Mouse (Mus musculus): ENCODE measurements around the gene Acap3.

The Acap3 gene

DNA sequence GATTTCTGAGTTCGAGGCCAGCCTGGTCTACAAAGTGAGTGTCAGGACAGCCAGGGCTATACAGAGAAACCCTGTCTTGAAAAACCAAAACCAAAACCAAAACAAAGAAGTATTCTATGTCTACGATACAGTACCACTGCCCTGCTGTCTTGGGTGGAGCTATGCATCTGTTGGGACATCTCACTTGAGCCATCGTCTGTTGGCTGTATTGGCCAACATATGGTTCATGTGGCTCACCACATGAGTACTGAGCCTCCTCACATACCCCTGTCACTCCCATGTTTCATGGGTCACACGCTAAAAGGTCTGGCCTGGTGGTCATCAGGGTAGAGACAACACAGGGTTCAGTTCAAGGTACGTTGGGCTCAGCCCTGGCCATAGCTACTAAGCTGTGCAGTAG lies 5.3 kb upstream of the Acap3 start:
- no peak for DNase-seq (ENCODE audit: low spot score)

DNA sequence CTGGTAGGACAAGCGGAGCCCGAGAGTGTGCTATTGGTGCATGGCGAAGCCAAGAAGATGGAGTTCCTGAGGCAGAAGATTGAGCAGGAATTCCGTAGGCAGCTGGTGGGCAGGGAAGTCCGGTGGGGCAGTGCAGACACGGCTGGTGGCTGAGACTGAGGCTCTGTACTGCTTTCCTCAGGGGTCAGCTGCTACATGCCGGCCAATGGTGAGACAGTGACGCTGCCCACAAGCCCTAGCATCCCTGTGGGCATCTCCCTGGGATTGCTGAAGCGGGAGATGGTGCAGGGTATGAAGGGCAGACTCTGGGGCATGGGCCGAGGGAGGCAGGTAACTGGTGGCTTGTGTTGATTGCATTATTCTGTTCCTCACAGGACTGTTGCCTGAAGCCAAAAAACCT lies 3.9 kb upstream of the Acap3 start:
- no peak for DNase-seq (ENCODE audit: low spot score)

DNA sequence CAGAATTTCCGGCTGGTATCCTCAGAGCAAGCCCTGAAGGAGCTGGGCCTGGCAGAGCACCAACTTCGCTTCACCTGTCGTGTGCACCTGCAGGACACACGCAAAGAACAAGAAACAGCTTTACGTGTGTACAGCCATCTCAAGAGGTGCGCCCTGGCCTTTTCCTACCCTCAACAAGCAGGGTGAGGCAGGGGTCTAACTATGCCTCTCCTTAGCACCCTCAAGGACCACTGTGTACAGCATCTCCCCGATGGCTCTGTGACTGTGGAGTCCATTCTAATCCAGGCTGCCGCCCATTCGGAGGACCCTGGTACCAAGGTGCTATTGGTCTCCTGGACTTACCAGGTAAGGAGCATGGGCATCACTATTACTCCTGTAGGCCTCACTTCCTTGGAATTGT lies 3.4 kb upstream of the Acap3 start:
- no peak for DNase-seq (ENCODE audit: low spot score)

DNA sequence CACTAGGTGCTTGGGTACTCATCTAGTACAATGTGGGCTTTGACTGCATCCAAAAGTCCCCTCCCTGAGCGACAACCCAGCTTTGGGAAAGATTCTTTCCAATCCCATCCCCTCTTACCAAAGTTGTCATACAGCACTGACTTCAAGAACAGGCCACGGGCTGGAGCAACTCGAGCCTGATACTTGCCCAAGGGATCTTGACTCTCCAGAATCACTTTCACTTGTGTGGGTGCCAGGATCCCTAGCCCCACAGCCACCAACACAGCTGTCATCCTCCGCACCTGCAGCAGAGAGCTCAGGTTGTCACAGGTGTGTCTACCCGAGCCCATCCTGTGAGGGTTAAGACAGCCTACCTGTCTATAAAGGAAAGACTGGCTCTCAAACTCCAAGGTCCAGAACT lies 2.3 kb upstream of the Acap3 start:
- no peak for DNase-seq (ENCODE audit: low spot score)

DNA sequence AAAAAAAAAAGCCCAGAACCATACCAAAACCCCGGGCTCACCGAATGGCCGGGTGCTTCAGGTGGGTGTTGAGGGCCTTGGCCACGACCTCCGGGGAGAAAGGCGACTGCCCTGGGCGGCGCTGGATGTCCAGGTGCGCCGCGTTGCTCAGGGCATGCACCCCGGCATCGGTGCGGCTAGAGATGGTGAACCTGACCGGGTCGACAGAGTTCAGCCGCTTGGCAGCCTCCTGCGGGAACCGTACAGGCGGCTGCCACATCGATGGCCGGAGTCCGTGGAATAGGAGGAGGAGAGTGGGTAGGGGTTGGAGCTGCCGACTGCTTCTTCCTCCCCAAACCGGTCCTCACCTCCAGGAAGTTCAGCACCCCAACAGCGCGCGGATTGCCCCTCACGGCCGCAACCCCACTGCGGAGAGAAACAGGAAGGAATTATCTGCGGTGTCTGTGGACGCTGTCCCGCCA lies 581 bp upstream of the Acap3 start:
- DNase-seq (ENCODE audit: low spot score) = no peak

DNA sequence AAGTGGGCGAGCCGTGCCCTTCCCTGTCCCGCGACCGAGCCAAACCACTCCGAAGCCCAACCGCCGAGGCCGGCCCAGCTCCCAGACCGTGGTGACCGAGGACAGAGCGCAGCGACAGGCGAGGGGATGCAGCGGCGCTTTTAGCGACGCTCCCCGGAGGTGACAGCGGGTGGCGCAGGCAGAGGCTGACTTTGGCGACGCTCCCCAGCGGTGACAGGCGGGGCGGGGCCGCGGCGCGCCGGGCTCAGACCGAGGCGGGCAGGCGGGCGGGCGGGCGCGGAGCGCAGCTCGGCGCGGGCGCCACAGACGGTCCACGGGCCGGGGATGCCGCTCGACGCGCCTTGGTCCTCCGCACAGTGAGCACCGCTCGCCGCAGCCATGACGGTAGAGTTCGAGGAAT lies 395 bp downstream of the Acap3 start:
- peak; percentile 85 for DNase-seq (ENCODE audit: low spot score)

DNA sequence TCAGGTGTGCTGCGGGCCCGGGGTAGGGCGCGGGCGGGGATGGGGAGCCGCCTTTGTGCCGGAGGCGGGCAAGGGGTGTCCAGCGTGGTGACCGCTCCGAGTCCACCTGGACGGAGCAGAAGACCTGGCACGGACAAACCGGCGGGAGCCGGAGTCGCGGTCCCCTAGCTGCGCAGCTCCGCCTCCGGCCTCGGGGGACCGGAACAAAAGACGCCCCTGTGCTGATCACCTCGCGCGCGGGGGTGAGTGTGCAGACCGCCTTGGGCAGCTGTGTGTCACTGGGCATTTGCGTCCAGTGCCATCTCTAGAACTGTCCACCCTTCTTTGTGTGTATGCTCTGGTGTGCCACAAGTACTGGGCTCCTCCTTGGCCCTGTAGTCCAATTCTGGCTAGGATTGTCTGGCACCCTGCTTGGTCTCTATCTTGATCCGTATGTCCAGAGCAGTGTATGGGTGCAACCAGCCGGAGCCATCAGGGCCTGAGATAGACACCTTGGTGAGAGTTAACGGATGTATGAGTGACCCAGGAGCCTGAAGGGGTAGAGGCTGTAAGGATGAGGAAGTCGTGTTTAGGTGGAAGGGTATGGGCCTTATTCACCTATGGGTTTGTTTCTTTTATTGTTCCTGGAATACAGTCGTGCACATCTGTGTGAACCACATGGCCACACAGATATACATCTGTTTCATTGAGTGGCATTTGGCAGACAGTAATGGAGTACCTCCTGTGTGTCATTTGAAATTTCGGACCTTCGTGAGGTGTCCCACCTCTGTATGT lies 1.0 kb downstream of the Acap3 start:
- peak; percentile 41 for DNase-seq (ENCODE audit: low spot score)

DNA sequence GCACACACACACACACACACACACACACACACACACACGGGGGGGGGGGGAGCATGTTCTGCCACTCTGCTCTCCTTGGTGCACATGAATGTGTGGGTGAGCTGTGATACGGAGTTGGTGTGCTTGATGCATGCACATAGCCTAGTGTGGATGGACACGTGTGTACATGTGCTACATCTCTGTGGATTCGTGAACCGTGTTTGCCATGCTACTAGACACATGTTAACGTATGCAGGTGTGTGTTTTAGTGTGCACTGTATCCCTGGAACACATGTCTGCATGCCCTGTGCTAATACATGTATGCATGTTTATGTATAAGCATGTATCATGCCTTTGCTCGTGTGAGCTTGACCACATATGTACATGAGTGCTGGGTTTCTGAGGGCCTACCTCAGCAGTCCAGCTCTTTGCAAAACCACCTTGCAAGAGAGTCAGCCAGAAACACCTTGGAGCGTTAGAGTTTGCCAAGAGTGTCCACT lies 1.6 kb downstream of the Acap3 start:
- no peak for DNase-seq (ENCODE audit: low spot score)

DNA sequence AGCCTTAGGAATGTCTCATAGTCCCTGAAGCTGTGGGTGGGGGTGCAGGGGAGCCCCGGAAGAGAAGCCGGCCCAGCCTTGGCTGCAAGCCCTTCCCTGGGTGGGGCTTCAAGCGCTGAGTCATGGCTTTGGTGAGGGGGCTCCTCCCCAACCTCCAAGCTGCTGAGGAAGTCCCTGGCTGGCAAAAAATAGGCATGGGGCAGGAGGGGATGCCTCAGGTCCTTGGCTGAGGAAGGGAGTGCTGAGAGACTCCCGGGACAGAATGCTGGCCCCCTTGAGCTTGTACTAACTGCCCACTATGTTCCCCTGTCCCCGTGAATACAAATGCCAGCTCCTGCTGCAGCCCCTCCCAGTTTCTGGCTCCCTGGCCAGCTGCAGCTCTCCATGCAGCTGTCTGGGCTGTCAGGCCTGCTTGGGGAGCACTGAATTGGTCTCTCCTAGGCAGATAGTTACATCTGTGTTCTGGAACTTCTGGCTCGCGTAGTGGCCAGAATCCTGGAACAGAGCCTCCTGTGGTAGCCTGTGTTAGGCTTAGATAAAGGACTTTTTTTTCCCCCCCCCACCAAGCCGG lies 2.8 kb downstream of the Acap3 start:
- no peak for DNase-seq (ENCODE audit: low spot score)

DNA sequence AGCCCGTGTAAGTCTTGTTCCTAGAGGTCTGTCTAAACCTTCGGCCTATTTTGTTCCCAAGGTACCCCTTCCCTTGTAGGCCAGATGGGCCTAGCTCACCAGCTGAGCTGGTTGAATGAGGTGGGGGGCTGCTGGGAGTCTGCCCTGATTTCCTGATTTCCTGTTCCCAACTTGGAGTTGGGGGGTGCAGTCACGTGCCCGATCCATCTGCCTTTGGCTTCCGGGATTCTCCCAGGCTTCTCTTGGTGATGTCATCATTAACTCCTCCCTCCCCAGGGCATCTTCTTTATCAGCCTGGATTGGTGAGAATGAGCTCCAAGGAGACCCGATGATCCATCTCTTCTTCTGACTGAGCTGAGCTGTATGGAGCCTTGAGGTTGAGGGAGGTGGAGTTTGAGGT lies 3.6 kb downstream of the Acap3 start:
- DNase-seq (ENCODE audit: low spot score) = peak; percentile 31

DNA sequence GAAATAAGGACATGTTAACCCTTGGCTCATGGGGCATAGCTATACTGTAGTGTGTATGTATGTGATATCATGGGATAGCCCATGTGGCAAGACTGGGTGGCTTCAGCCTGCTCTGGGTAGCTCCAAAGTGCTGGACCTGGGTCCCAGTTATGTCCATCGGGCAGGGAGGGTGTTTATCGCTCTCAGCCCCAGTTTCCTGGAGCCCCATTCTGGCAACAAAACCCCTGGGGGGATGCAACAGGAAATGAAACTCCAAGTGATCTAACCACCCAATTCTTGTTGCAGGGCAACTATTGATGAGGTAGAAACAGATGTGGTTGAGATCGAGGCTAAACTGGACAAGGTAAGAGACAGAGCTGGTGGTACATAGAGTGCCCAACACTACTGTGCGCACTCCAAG lies 4.2 kb downstream of the Acap3 start:
- no peak for DNase-seq (ENCODE audit: low spot score)

DNA sequence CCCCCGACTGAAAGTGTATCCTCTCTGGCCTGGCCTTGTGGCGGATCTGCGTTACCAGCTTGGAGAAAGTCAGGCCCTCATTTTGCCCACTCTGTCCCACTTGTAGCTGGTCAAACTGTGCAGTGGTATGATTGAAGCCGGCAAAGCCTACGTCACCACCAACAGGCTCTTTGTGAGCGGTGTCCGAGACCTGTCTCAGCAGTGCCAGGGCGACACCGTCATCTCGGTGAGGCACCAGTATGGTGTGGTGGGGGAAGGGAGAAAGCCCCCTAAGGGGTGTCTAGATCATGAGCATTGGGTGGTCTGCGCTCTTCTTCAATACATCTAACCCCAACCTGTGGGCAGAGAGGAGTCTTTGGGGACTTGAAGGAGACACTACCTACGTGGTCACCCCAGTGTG lies 4.8 kb downstream of the Acap3 start:
- DNase-seq (ENCODE audit: low spot score) = peak; percentile 3

DNA sequence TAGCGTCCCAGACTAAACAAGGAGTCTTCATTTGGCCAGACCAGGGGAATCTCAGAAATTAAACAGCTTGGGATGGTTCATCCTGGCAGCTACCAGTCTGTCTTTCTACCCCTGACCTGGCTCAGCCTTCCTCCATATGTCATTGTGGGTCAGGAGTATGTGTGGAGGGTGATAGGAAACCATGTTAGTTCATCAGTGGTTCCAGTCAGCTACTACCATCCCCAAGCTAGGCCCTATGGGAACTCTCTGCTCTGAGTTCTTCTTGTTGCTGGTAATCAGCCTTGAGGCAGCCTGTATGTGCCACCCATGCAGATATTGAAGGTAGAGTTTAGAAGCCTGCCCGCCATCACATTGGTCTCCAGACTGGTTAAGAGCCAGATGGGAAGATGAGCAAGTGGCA lies 6.7 kb downstream of the Acap3 start:
- DNase-seq (ENCODE audit: low spot score) = no peak

DNA sequence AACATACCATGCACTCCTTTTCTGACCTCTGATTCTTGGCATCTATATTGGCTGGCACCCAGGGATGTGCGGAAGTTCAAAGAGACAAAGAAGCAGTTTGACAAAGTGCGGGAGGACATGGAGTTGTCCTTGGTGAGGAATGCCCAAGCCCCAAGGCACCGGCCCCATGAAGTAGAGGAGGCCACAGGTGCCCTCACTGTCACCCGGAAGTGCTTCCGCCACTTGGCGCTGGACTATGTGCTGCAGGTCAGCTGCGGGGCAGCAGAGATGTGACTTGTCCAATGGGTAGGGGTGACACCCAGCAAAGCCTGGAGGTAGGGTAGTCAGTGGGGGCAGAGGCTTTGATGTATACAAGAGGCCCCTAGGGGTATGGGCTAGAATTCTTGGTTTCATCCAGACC lies 7.7 kb downstream of the Acap3 start:
- DNase-seq (ENCODE audit: low spot score) = peak; percentile 5

DNA sequence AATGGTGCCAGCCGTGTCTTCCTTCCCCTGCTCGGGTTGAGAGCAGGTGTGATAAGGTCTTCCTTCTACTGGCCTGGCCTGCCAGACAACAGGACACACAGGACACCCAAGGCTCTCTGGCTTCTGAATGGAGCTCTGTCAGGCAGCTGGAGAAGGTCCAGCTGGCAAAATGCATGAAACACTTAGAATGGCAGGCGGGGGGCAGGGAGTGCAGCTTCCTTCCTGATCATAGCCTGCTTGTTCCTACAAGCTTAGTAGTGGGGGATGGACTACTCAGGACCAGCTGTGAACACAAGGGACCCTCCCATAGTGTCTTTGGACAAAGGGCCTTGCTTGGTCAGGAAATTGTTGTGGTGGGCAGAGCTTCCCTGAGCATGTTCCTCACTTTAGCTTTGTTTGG lies 9.6 kb downstream of the Acap3 start:
- DNase-seq (ENCODE audit: low spot score) = peak; percentile 12

DNA sequence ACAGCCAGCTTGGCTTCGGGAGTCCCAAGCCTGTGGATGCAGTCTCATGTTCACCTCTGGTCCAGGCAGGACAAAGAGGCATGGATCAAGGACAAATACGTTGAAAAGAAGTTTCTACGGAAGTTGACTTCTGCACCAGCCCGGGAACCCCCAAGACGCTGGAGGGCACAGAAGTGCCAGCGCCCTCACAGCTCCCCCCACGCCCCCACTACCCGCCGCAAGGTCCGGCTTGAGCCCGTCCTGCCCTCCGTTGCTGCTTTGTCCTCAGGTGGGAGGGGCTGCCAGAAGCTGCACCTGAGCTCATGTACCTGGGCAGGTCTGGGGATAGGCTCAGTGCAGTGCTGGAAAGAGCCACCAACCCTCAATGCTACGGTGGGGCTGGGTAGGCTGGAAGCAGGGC lies 11.6 kb downstream of the Acap3 start:
- no peak for DNase-seq (ENCODE audit: low spot score)

DNA sequence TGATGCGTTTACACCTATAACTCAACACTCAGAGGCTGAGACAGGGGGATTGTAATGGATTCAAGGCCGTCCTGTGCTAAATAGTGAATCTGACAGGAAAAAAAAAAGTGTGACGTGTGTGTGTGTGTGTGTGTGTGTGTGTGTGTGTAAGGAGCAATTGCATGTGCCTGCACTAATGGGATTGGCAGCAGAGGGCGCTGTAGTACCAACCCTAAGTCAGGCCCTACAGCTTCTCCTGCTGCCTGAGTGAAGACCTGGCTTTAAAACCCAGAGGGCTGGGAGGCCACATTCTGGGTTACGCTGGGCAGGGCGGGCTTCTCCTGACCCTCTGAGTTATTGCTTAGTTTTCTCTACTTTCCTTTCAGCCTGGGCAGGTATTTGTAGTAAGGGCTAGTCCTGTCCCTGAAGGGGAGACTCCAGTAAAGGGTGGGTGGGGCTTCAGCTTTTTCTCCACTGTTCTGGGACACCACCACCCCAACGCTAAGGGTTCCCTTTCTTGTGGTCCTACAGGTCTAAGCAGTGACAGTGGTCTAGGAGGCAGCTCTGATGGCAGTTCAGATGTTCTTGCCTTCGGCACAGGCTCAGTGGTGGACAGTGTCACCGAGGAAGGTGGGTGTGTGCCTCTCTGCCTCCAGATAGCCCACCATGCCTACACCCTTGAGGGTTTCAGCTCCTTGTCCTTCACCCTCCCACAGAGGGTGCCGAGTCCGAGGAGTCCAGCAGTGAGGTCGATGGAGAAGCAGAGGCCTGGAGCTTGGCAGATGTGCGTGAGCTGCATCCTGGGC lies 12.9 kb downstream of the Acap3 start:
- DNase-seq (ENCODE audit: low spot score) = no peak

DNA sequence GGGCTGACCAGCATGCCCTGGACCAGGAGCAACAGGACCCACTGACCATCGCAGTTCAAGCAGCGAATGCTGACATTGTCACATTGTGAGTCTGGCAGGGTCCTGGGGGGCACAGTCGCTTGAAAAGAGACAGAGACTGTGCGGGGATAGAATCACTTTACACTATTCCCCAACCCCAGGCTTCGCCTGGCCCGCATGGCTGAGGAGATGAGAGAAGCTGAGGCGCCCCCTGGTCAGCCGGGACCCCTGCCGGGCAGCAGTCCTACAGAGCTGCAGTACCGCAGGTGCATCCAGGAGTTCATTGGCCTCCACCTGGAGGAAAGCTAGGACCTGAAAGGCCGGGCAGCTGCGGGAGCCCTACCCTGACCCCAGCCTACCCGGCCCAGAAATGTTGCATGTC lies 14.0 kb downstream of the Acap3 start:
- peak; percentile 4 for DNase-seq (ENCODE audit: low spot score)

DNA sequence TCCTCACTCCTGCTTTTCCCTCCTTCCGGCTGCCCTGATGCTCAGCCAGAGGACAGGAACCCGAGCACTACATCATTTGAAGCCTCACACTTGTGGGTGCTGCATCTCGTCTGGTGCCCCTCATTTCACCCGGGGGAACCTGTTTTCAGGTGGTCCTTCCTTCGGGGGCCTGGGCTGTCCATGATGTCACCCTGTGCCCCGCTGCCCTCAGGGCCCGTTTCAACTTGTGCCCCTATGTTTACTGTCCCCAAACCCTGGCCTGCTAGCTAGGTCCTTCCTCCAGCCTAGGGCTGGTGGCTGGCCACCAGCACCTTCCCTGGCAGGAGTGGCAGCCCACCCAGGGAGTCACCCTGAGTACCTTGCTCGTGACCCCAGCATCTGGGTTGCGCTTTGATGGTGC lies 14.5 kb downstream of the Acap3 start:
- DNase-seq (ENCODE audit: low spot score) = peak; percentile 4

DNA sequence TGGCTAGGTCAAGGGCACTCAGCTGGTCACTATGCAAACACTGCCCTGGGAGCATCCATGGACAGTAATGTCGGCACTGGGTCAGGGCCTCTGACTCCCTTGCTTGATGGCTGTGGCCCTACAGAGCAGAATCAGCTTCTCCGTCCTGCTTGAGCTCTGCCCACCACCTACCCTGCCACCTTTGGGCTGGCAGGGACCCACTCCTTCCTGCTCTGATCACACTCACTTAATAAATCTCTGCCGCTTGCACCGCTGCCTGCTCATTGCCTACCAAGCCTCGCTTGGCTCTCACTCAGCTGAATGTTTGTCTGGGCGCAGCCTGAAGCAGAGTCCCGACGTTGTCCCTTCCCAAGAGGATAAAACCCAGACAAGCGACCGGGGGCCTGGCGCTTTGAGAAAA lies 15.4 kb downstream of the Acap3 start:
- DNase-seq (ENCODE audit: low spot score) = no peak

DNA sequence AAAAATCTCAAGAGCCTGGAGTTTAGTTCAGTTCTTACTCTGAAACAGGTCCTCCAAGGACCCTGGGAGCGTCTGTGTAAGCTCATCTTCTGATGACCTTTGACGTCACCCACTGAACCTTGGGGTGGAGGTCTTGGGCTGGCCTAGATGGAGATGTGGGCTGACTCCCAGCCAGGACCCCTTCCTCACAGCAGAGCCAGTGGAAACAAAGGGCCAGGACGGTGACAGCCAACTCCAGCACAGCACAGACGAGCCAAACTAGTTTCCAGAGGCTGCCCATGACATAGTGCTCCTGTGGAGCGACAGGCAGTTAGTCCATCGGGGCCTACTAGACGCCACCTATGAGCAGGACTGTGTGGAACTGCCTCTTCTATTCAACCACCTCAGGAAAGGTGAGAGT lies 16.7 kb downstream of the Acap3 start:
- no peak for DNase-seq (ENCODE audit: low spot score)

DNA sequence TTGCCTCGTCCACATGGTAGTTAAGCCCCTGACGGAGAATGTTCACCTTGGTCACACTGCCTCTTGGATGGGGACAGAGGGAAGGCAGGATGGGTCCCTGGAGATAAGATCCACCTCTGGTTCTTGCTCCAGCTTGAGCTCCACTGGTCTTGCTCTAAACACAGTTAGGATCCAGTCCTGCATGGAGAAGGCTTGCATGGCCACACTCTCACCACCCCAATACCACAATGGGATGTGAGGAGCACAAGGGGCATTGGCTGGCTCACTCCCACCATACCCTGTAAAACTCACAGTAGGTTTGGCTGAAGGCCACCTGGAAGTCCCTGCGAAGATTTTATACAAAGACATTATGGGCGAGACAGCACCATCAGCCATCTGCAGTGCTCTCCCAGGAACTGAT lies 17.1 kb downstream of the Acap3 start:
- DNase-seq (ENCODE audit: low spot score) = no peak

DNA sequence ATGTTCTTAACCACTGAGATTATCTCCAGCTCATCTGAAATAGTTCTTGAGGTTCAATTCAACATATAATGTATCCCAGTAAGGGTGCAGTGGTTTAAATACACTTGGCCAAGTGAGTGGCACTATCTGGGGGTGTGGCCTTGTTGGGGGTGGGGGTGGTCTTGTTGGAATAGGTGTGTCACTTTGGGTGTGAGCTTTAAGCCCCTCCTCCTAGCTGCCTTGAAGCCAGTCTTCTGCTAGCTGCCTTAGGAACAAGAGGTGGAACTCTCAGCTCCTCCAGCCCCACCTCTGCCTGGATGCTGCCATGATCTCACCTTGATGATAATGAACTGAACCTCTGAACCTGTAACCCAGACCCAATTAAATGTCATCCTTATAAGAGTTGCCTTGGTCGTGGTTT lies 40.4 kb downstream of the Acap3 start:
- DNase-seq (ENCODE audit: low spot score) = no peak

Data from testis, postnatal 14 days (tissue).